Mouse (Mus musculus): ENCODE data around the gene Brox. TPM values are rescaled to one million over a fixed set of nuclear protein-coding genes. Genes with fewer than 3 reads are reported as not detected.

The Brox gene
- polyA plus RNA-seq, 1 experiment from 2014 or later: 92.3 TPM

GRCm38 (mm10) chr1:183308476-183308875, 11.4 kb upstream of the Brox start:
- Histone ChIP-seq H3K4me1 (replicated peaks) (no peaks in the 10 kb centered on the region), H3K9ac (replicated peaks) (no peak overlapping the region), H3K4me3 (replicated peaks) (no peak overlapping the region), H3K27ac (no peak overlapping the region), H3K4me2 (replicated peaks) (no peak overlapping the region), H3K9me3 (no peaks in the 10 kb centered on the region), H3K27me3 (no peaks in the 10 kb centered on the region), H3K36me3 (peaks cover 23% of the 10 kb centered on the region)
- ATAC-seq: no peak
- WGBS: 91% methylated on average over 1 of the region's 1 CpGs

- H3K27me3 ChIP-seq: no peaks in the 10 kb centered on the region
- no peaks in the 10 kb centered on the region for H3K9me3 ChIP-seq
- H3K36me3 ChIP-seq: peaks cover 16% of the 10 kb centered on the region
- 84% methylated on average over 3 of the region's 3 CpGs for WGBS
- H3K4me3 ChIP-seq (replicated peaks): no peak overlapping the region
- H3K4me2 ChIP-seq (replicated peaks): no peak overlapping the region
- ATAC-seq: no peak
- no peak overlapping the region for H3K27ac ChIP-seq
- no peaks in the 10 kb centered on the region for H3K4me1 ChIP-seq (replicated peaks)
- H3K9ac ChIP-seq (replicated peaks): no peak overlapping the region
Measured at GRCm38 (mm10) chr1:183307555-183307954, 10.5 kb upstream of the Brox start.

GRCm38 (mm10) chr1:183299161-183299560, 2.1 kb upstream of the Brox start:
- Histone ChIP-seq H3K4me1 (replicated peaks) (peaks cover 8% of the 10 kb centered on the region), H3K4me3 (replicated peaks) (no peak overlapping the region), H3K36me3 (no peaks in the 10 kb centered on the region), H3K27ac (no peak overlapping the region), H3K9me3 (no peaks in the 10 kb centered on the region), H3K9ac (replicated peaks) (no peak overlapping the region), H3K27me3 (no peaks in the 10 kb centered on the region), H3K4me2 (replicated peaks) (no peak overlapping the region)
- 88% methylated on average over 6 of the region's 6 CpGs for WGBS
- no peak for ATAC-seq

GRCm38 (mm10) chr1:183297886-183298489, 919 bp upstream of the Brox start:
- no peak for ATAC-seq
- Histone ChIP-seq H3K9ac (replicated peaks) (peak overlapping the region; percentile 58), H3K4me1 (replicated peaks) (peaks cover 8% of the 10 kb centered on the region), H3K36me3 (peaks cover 9% of the 10 kb centered on the region; the same call in 1 of the 2 replicates), H3K4me2 (replicated peaks) (peak overlapping the region; percentile 61), H3K27me3 (no peaks in the 10 kb centered on the region), H3K4me3 (replicated peaks) (peak overlapping the region; percentile 51), H3K9me3 (no peaks in the 10 kb centered on the region), H3K27ac (peak overlapping the region; percentile 9; the same call in 1 of the 2 replicates)
- WGBS: under 1% methylated on average over 20 of the region's 20 CpGs

- 1% methylated on average over 27 of the region's 30 CpGs for WGBS
- peak overlapping the region; percentile 9; the same call in 1 of the 2 replicates for H3K27ac ChIP-seq
Measured at GRCm38 (mm10) chr1:183297473-183297885, 410 bp upstream of the Brox start.

GRCm38 (mm10) chr1:183296465-183296864, 604 bp downstream of the Brox start, which contains the start of gene Aida:
Gene Aida (plus strand): TSS chr1:183296590.
- under 1% methylated on average over 26 of the region's 26 CpGs for WGBS
- ATAC-seq: peak; percentile 44

More at GRCm38 (mm10) chr1:183297473-183297885, 410 bp upstream of the Brox start:
- peak overlapping the region; percentile 58 for H3K9ac ChIP-seq (replicated peaks)
- H3K36me3 ChIP-seq: peaks cover 13% of the 10 kb centered on the region
- no peaks in the 10 kb centered on the region for H3K9me3 ChIP-seq
- H3K4me2 ChIP-seq (replicated peaks): peak overlapping the region; percentile 61
- peaks cover 8% of the 10 kb centered on the region for H3K4me1 ChIP-seq (replicated peaks)
- no peak; the same call in 1 of the 2 replicates for ATAC-seq
- peak overlapping the region; percentile 51 for H3K4me3 ChIP-seq (replicated peaks)
- no peaks in the 10 kb centered on the region for H3K27me3 ChIP-seq

GRCm38 (mm10) chr1:183289576-183289975, 7.5 kb downstream of the Brox start:
- Histone ChIP-seq H3K27me3 (no peaks in the 10 kb centered on the region), H3K4me2 (replicated peaks) (no peak overlapping the region), H3K9ac (replicated peaks) (no peak overlapping the region), H3K9me3 (no peaks in the 10 kb centered on the region), H3K4me1 (replicated peaks) (no peaks in the 10 kb centered on the region), H3K4me3 (replicated peaks) (no peak overlapping the region), H3K36me3 (peaks cover 82% of the 10 kb centered on the region), H3K27ac (no peak overlapping the region)
- WGBS: 99% methylated on average over 4 of the region's 4 CpGs
- no peak for ATAC-seq

More at GRCm38 (mm10) chr1:183296465-183296864, 604 bp downstream of the Brox start, which contains the start of gene Aida:
- Histone ChIP-seq H3K9me3 (no peaks in the 10 kb centered on the region), H3K4me3 (replicated peaks) (peak within 1 kb of the TSS; percentile 51), H3K4me2 (replicated peaks) (peak within 1 kb of the TSS; percentile 61), H3K9ac (replicated peaks) (peak within 1 kb of the TSS; percentile 68), H3K36me3 (peaks cover 22% of the 10 kb centered on the region), H3K4me1 (replicated peaks) (peaks cover 8% of the 10 kb centered on the region), H3K27me3 (no peaks in the 10 kb centered on the region), H3K27ac (peak within 1 kb of the TSS; percentile 68)

- no peaks in the 10 kb centered on the region for H3K27me3 ChIP-seq
- 85% methylated on average over 3 of the region's 3 CpGs for WGBS
- H3K36me3 ChIP-seq: peaks cover 86% of the 10 kb centered on the region
- no peaks in the 10 kb centered on the region for H3K9me3 ChIP-seq
- no peak overlapping the region for H3K9ac ChIP-seq (replicated peaks)
- ATAC-seq: no peak
- no peak overlapping the region for H3K27ac ChIP-seq
- no peaks in the 10 kb centered on the region for H3K4me1 ChIP-seq (replicated peaks)
- H3K4me3 ChIP-seq (replicated peaks): no peak overlapping the region
- no peak overlapping the region for H3K4me2 ChIP-seq (replicated peaks)
Measured at GRCm38 (mm10) chr1:183288351-183288750, 8.7 kb downstream of the Brox start.

- H3K4me1 ChIP-seq (replicated peaks): no peaks in the 10 kb centered on the region
- ATAC-seq: no peak
- 82% methylated on average over 5 of the region's 5 CpGs for WGBS
- H3K4me2 ChIP-seq (replicated peaks): no peak overlapping the region
- H3K36me3 ChIP-seq: peaks cover 40% of the 10 kb centered on the region
- H3K9me3 ChIP-seq: no peaks in the 10 kb centered on the region
- H3K27me3 ChIP-seq: no peaks in the 10 kb centered on the region
- H3K9ac ChIP-seq (replicated peaks): no peak overlapping the region
- no peak overlapping the region for H3K4me3 ChIP-seq (replicated peaks)
- H3K27ac ChIP-seq: no peak overlapping the region
Measured at GRCm38 (mm10) chr1:183275763-183276162, 21.3 kb downstream of the Brox start.

- H3K36me3 ChIP-seq: peaks cover 27% of the 10 kb centered on the region
- no peaks in the 10 kb centered on the region for H3K27me3 ChIP-seq
- no peak overlapping the region for H3K4me2 ChIP-seq (replicated peaks)
- H3K9ac ChIP-seq (replicated peaks): no peak overlapping the region
- no peak overlapping the region for H3K27ac ChIP-seq
- H3K4me1 ChIP-seq (replicated peaks): no peaks in the 10 kb centered on the region
- ATAC-seq: no peak
- WGBS: 69% methylated on average over 3 of the region's 3 CpGs
- H3K4me3 ChIP-seq (replicated peaks): no peak overlapping the region
- no peaks in the 10 kb centered on the region for H3K9me3 ChIP-seq
Measured at GRCm38 (mm10) chr1:183274385-183274784, 22.7 kb downstream of the Brox start.

- Histone ChIP-seq H3K27me3 (no peaks in the 10 kb centered on the region), H3K4me2 (replicated peaks) (no peak overlapping the region), H3K27ac (no peak overlapping the region), H3K9me3 (no peaks in the 10 kb centered on the region), H3K4me1 (replicated peaks) (no peaks in the 10 kb centered on the region), H3K9ac (replicated peaks) (no peak overlapping the region), H3K4me3 (replicated peaks) (no peak overlapping the region), H3K36me3 (peaks cover 15% of the 10 kb centered on the region)
- ATAC-seq: 0 out of 2 replicates have a peak, but pooled peaks have one; percentile 45
- 63% methylated on average over 10 of the region's 10 CpGs for WGBS
Measured at GRCm38 (mm10) chr1:183272867-183273818, 23.9 kb downstream of the Brox start.

GRCm38 (mm10) chr1:183267666-183268065, 29.4 kb downstream of the Brox start:
- no peak overlapping the region for H3K27ac ChIP-seq
- no peak overlapping the region for H3K4me3 ChIP-seq (replicated peaks)
- no peak overlapping the region for H3K4me2 ChIP-seq (replicated peaks)
- 82% methylated on average over 6 of the region's 6 CpGs for WGBS
- H3K9ac ChIP-seq (replicated peaks): no peak overlapping the region
- no peaks in the 10 kb centered on the region for H3K4me1 ChIP-seq (replicated peaks)
- H3K36me3 ChIP-seq: no peaks in the 10 kb centered on the region
- no peaks in the 10 kb centered on the region for H3K9me3 ChIP-seq
- ATAC-seq: no peak
- H3K27me3 ChIP-seq: no peaks in the 10 kb centered on the region

All from midbrain, embryonic 13.5 days (tissue).